Mouse (Mus musculus) forebrain, embryonic 14.5 days (tissue): ENCODE results near the gene Tmem214. TPM values are rescaled to one million over a fixed set of nuclear protein-coding genes. Genes with fewer than 3 reads are reported as not detected.

Experiments
- polyA plus RNA-seq: library from polyadenylated mRNA; unstranded; fragments of >200 nt; fragmentation: Nextera tagmentation; extraction: Ambion mirVana; gene quantifications from 2 replicates; pipeline ENCODE4 v1.2.1, GENCODE M21; 2014

The Tmem214 gene
- polyA plus RNA-seq, 1 experiment from 2014 or later, result 30.6 TPM

Other genes starting within 250 kb of the Tmem214 start
- 33.6 and 35.1 TPM in 2 replicates for gene Slc35f6, start 220.1 kb upstream of the Tmem214 start, polyA plus RNA-seq
- gene Cenpa, start 201.2 kb upstream of the Tmem214 start, polyA plus RNA-seq, result 147 and 206 TPM in 2 replicates
- 152 and 207 TPM in 2 replicates for gene Dpysl5, start 156.4 kb upstream of the Tmem214 start, polyA plus RNA-seq
- 66.1 and 93.3 TPM in 2 replicates for gene Mapre3, start 53.4 kb upstream of the Tmem214 start, polyA plus RNA-seq
- 18.9 and 22.1 TPM in 2 replicates for gene Agbl5, start 20.7 kb downstream of the Tmem214 start, polyA plus RNA-seq
- 265 and 340 TPM in 2 replicates for gene Ost4, start 39.8 kb downstream of the Tmem214 start, polyA plus RNA-seq
- 8.6 and 11.6 TPM in 2 replicates for gene Emilin1, start 45.4 kb downstream of the Tmem214 start, polyA plus RNA-seq
- 8.3 and 11.2 TPM in 2 replicates for gene Khk, start 53.4 kb downstream of the Tmem214 start, polyA plus RNA-seq
- gene Cgref1, start 77.6 kb downstream of the Tmem214 start, polyA plus RNA-seq, result 21.4 and 26.2 TPM in 2 replicates
- 79.3 and 92.0 TPM in 2 replicates for gene Preb, start 92.3 kb downstream of the Tmem214 start, polyA plus RNA-seq
- not detected in 2 replicates for gene Tcf23, start 100.7 kb downstream of the Tmem214 start, polyA plus RNA-seq
- gene Atraid, start 180.3 kb downstream of the Tmem214 start, polyA plus RNA-seq, result 167 and 200 TPM in 2 replicates
- gene Slc5a6, start 180.9 kb downstream of the Tmem214 start, polyA plus RNA-seq, result 12.1 and 13.7 TPM in 2 replicates
- gene Cad, start 186.8 kb downstream of the Tmem214 start, polyA plus RNA-seq, result 16.5 and 19.4 TPM in 2 replicates
- gene Dnajc5g, start 238.3 kb downstream of the Tmem214 start, polyA plus RNA-seq, result not detected in 2 replicates
- gene Slc30a3, start 240.2 kb downstream of the Tmem214 start, polyA plus RNA-seq, result 2.0 TPM in 2 replicates
- not detected in 2 replicates for gene Trim54, start 248.7 kb downstream of the Tmem214 start, polyA plus RNA-seq